Mouse (Mus musculus) lung, adult 2 months (tissue): Measurements from ENCODE around the gene Camta1.

Experiments used
- CTCF ChIP-seq: fragments of 200-500 bp; IDR thresholded peaks from 2 replicates; pipeline ENCODE4 v1.5.1; 2011; ENCODE audit warnings: mild to moderate bottlenecking, low read length, control low read depth; ENCODE audit not compliant: insufficient read depth
- POLR2A ChIP-seq: fragments of 200-500 bp; IDR thresholded peaks from 2 replicates; pipeline ENCODE4 v1.6.1; 2011; ENCODE audit warnings: low read depth, mild to moderate bottlenecking, control low read depth, low read length, borderline replicate concordance; ENCODE audit errors: extremely low read depth

DNA sequence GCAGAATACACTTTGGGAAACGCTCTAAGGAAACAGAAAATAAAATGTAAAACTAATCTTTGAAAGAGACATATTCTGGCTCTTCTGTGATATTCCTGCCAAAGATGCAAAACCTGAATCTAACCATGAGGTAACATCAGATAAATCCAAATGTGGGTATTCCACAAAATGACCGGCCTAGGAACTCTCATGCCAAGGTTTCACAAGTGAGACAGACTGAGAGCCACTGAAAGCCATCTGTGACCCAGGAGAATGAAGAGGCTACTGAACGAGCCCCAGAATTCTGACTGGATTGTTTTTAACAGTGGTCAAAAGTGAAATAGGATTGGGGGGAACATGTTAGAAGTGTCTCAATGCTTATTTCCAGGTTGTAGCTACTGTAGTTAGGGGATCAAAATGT lies 25.8 kb downstream of the Camta1 start:
- no peak for TF ChIP-seq CTCF
- TF ChIP-seq POLR2A: no peak
